Mouse (Mus musculus) skeletal muscle tissue, adult 2 months (tissue): ENCODE measurements at regions not wholly inside any gene's neighbourhood (a gene's known extent, or its start where the extent isn't known, plus 50 kb on each side); places are given as distances from the start of the nearest gene placed in this dataset.

Source experiments
- DNase-seq: peaks from one replicate; pipeline ENCODE4 v3.0.0-alpha.2; 2012; ENCODE audit warnings: low read depth, low spot score

GRCm38 (mm10) chr9:31794911-31795310 is 118.4 kb downstream of the Barx2 start:
- DNase-seq = no peak

GRCm38 (mm10) chr9:31775956-31776355 is 137.3 kb downstream of the Barx2 start:
- DNase-seq = no peak

- DNase-seq = no peak
These were observed 147.9 kb downstream of the Barx2 start for GRCm38 (mm10) chr9:31765401-31765800.

GRCm38 (mm10) chr9:31757894-31758561 is 155.2 kb downstream of the Barx2 start:
- no peak for DNase-seq

- DNase-seq = no peak
These were observed 182.8 kb downstream of the Barx2 start for GRCm38 (mm10) chr9:31730443-31730842.

- DNase-seq = no peak
These were observed 194.0 kb downstream of the Barx2 start for GRCm38 (mm10) chr9:31719309-31719708.

- DNase-seq = no peak
These were observed 203.2 kb downstream of the Barx2 start for GRCm38 (mm10) chr9:31710022-31710421.

GRCm38 (mm10) chr9:31706688-31707087 is 206.6 kb downstream of the Barx2 start:
- no peak for DNase-seq

GRCm38 (mm10) chr9:31690921-31691475 is 222.3 kb downstream of the Barx2 start:
- DNase-seq = no peak

GRCm38 (mm10) chr9:31688398-31688705 is 224.1 kb upstream of the Tmem45b start:
- no peak for DNase-seq

- DNase-seq = peak; percentile 19
These were observed 223.6 kb upstream of the Tmem45b start for GRCm38 (mm10) chr9:31687686-31688397.

GRCm38 (mm10) chr9:31686466-31686865 is 222.2 kb upstream of the Tmem45b start:
- DNase-seq = no peak

- no peak for DNase-seq
These were observed 220.5 kb upstream of the Tmem45b start for GRCm38 (mm10) chr9:31684812-31685188.

GRCm38 (mm10) chr9:31684099-31684811 is 220.0 kb upstream of the Tmem45b start:
- no peak for DNase-seq

GRCm38 (mm10) chr9:31683302-31684081 is 219.2 kb upstream of the Tmem45b start:
- peak; percentile 52 for DNase-seq

GRCm38 (mm10) chr9:31682893-31683292 is 218.6 kb upstream of the Tmem45b start:
- DNase-seq = no peak

GRCm38 (mm10) chr9:31677150-31677549 is 212.9 kb upstream of the Tmem45b start:
- no peak for DNase-seq

GRCm38 (mm10) chr9:31659026-31659425 is 194.8 kb upstream of the Tmem45b start:
- no peak for DNase-seq

GRCm38 (mm10) chr9:31657612-31658011 is 193.3 kb upstream of the Tmem45b start:
- DNase-seq = no peak

- DNase-seq = no peak
These were observed 192.4 kb upstream of the Tmem45b start for GRCm38 (mm10) chr9:31656676-31657075.

GRCm38 (mm10) chr9:31654747-31655146 is 190.5 kb upstream of the Tmem45b start:
- DNase-seq = no peak

- no peak for DNase-seq
These were observed 190.0 kb upstream of the Tmem45b start for GRCm38 (mm10) chr9:31654213-31654612.
